Mouse (Mus musculus) liver, adult 2 months (tissue): ENCODE data around the gene Ctns.

Experiments
- CTCF ChIP-seq: fragments of 200-500 bp; IDR thresholded peaks from 2 replicates; pipeline ENCODE4 v1.5.1; 2011; ENCODE audit warnings: low read depth, low read length, control low read depth
- POLR2A ChIP-seq: fragments of 200-500 bp; IDR thresholded peaks from 2 replicates; pipeline ENCODE4 v1.6.1; 2011; ENCODE audit warnings: low read length, control low read depth; ENCODE audit not compliant: insufficient read depth; ENCODE audit errors: extremely low read depth

DNA sequence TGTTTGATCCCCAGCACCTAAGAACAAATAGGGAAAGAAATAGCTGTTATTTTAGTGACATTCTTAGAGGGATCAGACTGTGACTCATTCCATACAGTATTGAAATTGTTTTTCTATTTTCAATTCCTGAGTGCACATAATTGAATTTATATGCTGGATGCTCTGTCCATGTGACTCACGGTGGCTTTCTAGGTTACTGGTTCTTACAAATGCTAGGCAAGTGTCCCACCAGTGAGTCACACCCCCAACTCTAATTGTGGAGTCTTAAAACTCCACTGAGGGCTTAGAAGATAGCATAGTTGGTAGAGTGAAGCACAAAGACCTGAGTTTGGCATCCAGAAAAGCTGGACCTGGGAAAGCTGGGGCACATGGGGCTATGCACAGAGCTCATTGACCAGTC, 21.8 kb upstream of the Ctns start:
- TF ChIP-seq POLR2A, result no peak
- TF ChIP-seq CTCF, result no peak
